Mouse (Mus musculus) neural tube, embryonic 10.5 days (tissue): ENCODE data around the gene Kcnk3.

Experiments
- DNase-seq: peaks from one replicate; pipeline ENCODE4 v3.0.0-alpha.2; 2017; ENCODE audit warnings: low spot score; ENCODE audit errors: extremely low spot score

Gene Kcnk3

GRCm38 (mm10) chr5:30588301-30588968 lies 465 bp downstream of the Kcnk3 start:
- no peak for DNase-seq

GRCm38 (mm10) chr5:30589069-30589468 lies 1.1 kb downstream of the Kcnk3 start:
- no peak for DNase-seq

GRCm38 (mm10) chr5:30589546-30589945 lies 1.6 kb downstream of the Kcnk3 start:
- no peak for DNase-seq

GRCm38 (mm10) chr5:30590231-30590630 lies 2.3 kb downstream of the Kcnk3 start:
- no peak for DNase-seq

GRCm38 (mm10) chr5:30591205-30591731 lies 3.3 kb downstream of the Kcnk3 start:
- no peak for DNase-seq

GRCm38 (mm10) chr5:30591786-30592185 lies 3.8 kb downstream of the Kcnk3 start:
- DNase-seq, result no peak

- no peak for DNase-seq
These were observed 4.5 kb downstream of the Kcnk3 start for GRCm38 (mm10) chr5:30592279-30592980.

DNA sequence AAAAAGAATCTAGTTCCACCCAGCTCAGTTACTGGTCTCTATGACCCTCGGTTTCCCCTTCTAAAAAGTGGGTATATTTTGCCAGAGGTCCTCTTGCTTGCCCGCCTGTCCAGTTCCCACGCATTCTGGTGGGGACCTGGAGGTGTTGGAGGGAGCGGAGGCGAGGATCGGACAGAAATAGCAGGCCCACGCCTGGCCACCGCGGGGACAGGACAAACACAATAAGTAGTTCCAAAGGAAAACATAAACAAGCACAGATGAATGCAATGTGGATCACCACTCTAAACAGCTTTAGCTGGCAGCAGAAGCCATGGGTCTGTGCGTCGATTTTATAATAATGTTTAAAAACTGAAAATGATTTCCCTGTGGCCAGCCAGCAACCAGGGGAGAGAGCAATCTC lies 5.4 kb downstream of the Kcnk3 start:
- no peak for DNase-seq

DNA sequence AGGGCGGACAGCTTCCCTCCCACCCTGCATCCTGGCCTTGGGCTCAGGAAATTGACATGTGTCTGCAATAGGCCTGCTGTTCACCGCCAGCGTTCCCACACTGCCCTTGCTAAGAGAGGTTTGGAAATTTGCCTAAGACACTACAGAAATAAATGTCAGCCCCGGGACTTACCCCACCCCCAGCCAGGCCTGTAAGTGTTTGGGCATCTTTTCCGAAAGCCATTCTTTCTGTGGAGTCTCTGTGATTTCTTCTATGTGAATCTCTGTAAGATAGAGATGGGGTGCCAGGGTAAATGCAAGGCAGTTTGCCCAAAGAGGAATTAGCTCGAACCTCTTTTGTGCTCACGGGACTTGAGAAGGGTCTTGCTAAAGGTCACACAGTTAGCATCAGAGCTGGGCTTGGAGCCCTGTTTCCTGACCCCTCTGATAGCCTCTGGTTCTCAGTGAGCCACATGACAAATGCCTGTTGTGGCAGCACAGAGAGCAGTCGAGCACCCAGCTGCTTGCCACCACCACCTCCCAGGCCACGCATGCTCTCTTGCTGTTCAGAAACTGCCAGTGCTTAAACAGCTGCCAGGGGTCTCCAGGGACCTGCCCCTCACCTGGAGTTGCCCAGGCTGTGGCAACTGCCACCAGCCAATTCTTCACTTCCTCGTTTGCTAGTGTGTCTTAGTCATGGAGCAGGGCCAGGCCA lies 6.0 kb downstream of the Kcnk3 start:
- no peak for DNase-seq

GRCm38 (mm10) chr5:30594953-30595560 lies 7.1 kb downstream of the Kcnk3 start:
- DNase-seq, result no peak

DNA sequence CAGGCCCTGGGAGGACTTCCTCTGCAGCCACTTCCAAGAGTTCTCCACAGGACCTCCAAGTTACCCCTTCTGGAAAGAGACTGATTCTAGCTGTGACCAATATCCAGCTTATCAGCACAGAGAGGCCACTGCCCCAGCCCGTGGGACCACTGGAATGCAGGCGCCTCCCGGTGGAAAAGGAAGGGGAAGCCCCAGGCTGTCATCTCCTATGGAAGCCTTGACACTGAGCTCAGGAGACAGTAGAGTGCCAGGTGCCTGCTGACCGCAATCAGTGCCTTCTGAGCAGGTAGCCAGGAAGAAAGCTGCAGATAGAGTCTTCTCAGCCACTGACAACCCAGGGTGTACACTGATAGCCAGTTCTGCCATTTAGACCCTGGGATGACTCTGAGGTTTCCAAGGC lies 13.4 kb downstream of the Kcnk3 start:
- DNase-seq, result no peak

DNA sequence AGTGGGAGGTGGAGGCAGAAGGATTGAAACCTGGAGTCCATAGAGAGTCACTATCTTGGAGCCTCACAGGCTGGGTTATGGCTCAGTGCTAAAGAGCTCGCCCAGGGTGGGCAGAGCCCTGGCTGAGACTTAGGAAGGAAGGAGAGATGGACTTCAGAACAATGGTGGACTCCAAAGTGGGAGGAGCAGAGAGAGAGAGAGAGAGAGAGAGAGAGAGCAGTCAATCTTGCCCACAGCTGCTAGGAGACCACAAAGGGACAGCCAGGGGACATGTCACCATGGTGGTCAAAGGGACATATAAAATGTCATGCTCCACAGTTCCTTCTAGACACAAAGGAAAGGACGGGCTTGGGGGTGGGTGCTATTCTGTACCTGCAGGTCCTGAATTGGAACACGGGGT lies 15.3 kb downstream of the Kcnk3 start:
- no peak for DNase-seq

- DNase-seq, result no peak
These were observed 16.0 kb downstream of the Kcnk3 start for GRCm38 (mm10) chr5:30603926-30604325.

DNA sequence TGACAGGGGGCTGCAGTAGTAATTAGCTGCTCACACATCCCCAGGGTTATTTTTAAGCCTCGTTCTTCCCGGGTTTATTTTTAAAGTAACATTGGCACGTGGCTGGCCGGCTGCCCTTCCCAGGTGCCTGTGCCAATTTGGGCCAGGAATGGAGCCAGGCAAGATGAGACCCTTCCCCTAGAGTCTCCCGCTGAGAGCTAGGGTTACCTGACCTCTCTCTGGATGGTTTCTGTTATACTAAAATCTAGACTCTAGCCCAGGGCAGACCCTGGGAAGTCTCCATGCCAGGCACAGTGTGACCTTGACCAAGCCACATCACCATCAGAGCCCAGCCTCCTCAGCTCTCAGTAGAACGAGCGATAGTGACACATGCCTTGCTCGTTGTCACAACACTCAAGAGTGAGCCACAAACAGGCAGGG lies 16.8 kb downstream of the Kcnk3 start:
- no peak for DNase-seq

DNA sequence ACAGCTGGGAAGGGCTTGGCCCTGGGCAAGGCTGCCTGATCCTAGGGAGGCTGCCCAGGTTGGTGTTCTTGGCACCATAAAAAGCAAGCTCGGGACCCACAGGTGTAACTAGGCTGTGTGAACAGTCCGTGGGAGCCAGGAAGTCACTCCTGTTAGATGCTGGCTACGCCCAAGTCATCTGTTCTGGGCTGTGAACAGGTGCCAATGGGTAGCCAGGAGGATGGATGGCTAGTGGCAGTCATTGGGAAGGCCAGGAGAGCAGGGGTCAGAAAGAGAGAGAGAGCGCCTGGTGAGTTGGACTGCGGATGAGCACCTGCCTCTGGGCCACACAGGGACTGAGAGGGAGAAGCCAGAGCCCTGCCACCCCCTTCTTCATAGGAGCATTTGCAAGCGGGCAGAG lies 17.7 kb downstream of the Kcnk3 start:
- DNase-seq, result no peak

GRCm38 (mm10) chr5:30606424-30607073 lies 18.6 kb downstream of the Kcnk3 start:
- no peak for DNase-seq

DNA sequence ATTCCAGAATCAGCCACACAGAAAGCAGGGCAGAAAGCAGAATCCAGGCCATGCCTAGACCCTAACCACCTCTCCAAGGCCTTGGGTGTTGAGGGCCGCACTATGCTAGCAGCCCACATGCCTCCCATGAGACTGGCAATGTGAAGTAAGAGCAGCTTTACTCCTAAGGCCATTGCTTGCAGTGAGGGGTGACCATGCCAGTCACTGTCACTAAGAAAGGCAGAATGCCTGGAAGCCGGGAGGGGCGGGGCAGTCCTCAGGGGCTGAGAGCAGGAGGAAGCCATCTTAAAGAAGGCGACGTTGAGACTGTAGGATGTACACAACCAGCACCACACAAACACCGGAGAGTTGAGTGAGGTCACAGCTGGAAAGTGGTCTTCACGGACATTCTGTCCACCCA lies 21.1 kb downstream of the Kcnk3 start:
- no peak for DNase-seq

DNA sequence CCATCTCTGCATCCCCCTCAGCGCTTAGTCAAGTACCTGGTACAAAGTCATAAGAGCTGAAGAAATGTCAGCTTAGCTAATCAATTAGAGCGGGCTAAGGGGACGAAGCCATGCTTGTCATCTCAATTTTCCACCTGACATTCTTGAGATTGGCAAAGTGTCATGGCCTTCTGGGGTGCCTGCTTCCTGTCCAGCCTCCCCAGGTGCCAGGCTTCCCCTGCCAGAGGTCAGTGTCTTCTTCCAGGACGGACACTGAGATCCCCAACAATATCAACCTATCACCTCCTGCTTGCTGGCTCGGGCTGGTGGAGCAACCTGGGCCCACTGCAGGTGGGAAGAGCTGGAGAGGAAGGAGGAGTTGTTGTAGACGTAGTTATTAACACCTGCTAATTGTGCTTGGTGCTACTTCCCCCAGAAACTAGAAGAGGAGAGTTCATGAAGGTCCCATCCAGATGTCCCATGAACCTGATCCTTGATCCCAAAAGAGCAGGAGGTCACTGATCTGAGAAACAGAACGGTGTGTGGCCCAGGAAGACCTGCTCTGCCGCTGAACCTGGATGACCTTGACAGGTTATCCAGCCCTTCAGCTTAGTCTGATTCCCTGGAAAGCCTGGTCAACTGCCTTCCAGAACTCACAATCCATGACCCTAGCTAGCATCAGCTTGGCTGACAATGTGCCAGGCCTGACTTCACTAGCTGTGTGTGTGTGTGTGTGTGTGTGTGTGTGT lies 22.1 kb downstream of the Kcnk3 start:
- DNase-seq, result no peak

DNA sequence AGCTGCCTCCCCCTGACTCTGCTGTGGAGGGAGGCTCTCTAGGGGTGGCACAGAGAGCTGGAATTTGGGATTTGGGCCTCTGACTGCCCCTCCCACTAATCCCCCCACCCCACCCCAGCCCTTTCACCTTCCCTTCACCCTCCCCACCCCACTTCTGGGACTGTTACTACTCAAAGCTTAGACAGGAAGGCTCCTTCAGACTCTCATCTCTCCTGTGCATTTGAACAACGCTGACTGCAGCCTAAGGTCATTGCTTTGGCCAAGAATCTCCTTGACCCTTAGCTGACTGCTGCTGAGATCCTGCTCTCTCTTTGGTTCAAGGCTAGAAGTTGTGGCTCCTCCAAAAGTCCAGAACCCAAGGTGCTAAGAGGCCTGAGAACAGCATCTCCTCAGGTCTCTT lies 23.1 kb downstream of the Kcnk3 start:
- DNase-seq, result no peak

DNA sequence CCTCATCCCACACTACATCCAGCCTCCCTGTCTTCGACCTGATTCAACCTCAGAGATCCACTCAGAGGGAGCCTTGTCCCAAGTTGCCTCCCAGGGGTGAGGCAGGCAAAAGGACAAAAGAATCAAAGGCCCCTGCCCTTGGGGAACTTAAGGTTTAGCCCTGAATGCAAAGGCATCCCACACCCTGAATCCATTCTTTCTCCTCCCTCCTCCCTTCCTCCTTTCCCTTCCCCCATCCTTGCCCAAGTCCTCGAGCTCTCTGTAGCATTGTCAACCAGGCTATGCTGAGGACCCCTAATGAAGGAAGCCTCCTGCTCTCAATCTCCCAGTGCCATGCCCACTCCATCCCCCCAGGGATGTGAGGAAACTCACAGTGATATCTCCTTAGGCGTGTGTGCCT lies 23.7 kb downstream of the Kcnk3 start:
- no peak for DNase-seq

DNA sequence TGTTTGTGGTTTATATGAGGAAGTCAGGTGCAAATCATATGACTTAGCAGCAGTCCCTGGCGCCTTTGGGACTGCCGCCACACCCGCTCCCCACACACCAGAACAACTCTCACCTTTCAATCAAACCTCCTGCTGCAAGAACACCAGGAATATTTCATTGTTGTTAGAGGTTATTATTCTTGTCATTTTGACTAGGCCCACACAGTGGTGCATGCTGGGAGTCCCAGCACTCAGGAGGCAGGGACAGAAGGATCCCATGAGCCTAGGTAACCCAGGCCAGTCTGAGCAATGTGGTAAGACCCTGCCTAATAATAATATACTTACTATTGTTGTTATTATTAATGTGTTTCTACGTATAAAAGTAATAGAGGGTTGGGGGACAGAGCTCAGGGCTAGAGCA lies 24.6 kb downstream of the Kcnk3 start:
- no peak for DNase-seq
